Mouse (Mus musculus) adrenal gland, postnatal 25 days (tissue): Measurements from ENCODE around the gene Dpp4. TPM values are rescaled to one million over a fixed set of nuclear protein-coding genes. Genes with fewer than 3 reads are reported as not detected.

Source experiments
- DNase-seq: peaks from one replicate; pipeline ENCODE4 v3.0.0; 2021; ENCODE audit warnings: mixed read lengths
- total RNA-seq: library from RNA; stranded (reverse); gene quantifications from 2 replicates; pipeline ENCODE4 v1.2.3, GENCODE M21; 2021

The Dpp4 gene
- total RNA-seq, 1 experiment from 2014 or later = 0.70 TPM

GRCm38 (mm10) chr2:62360872-62361271, 51.2 kb downstream of the Dpp4 start:
- DNase-seq = no peak

GRCm38 (mm10) chr2:62357259-62357658, 54.8 kb downstream of the Dpp4 start:
- DNase-seq = no peak

GRCm38 (mm10) chr2:62356606-62357005, 55.4 kb downstream of the Dpp4 start:
- no peak for DNase-seq

DNA sequence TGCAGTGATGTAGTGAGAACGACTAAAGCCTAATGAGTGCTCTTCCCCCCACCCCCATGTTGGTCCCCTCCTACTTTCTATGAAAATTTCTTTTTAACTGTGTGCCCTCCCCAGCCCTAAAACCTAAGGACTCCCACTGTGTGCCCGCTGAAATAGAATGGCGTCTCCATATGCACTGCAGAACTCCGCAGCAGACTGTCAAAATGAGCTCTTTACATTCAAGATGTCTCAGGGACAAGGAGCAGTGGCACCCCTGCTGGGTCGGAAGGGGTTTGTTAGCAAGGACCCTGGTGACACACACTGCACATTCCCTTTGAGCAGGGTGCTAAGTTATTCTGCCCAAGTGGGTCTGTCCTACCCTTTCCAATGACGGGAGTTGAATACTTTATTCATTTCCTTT, 56.3 kb downstream of the Dpp4 start:
- no peak for DNase-seq

DNA sequence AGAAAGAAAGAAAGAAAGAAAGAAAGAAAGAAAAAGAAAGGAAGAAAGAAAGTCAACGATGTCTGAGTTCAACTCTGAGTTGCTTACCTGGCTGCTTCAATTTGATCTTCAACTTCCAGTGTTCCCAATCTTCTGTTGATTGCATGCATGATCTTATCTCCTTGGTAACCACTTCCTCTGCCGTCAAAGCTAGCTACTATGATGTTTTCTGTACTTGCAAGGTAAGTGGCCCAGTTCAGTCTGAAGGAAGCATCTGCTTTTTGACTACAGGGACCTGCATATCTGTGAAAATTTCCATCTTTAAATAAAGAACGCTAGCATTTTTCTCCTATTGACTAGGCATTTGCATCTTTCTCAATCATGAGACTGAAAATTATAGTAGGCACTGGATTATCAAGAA, 60.0 kb downstream of the Dpp4 start:
- DNase-seq = no peak

DNA sequence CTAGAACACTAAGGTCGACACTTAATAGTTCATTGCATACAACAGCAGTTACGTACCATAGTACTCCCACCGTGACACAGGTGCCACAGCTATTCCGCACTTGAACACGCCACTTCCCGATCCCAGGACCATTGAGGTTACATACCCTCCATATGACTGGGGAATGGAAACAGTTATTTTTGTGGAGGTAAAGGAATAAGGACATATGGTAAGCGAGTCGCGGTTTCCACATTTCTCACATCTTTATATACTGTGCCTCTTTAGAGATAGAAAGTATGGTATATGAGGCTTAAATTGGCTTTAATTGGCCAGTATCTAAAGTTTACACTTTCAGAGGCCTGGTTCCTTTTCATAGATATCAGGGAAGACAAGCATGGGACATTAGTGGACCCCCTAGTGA, 64.3 kb downstream of the Dpp4 start:
- no peak for DNase-seq

DNA sequence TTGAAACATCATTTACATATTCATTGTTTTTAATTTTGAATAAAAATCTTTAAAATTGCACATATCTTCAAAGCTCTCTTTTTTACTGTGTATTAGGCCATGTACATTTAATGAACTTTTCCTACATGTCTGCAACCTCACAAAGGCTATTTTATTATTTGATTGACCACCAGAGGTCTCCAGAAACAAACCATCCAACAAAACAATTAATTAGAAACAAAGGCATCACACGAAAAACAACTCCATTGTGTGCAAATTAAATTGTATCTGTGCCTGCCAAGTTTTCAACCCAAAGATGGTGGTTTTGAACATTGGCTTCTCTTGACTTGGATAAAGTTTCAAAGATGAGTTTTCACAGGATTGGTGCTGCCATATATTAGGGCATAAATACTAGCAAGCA, 65.3 kb downstream of the Dpp4 start:
- DNase-seq = no peak

- DNase-seq = no peak
Observed at GRCm38 (mm10) chr2:62344367-62344766, 67.7 kb downstream of the Dpp4 start.

DNA sequence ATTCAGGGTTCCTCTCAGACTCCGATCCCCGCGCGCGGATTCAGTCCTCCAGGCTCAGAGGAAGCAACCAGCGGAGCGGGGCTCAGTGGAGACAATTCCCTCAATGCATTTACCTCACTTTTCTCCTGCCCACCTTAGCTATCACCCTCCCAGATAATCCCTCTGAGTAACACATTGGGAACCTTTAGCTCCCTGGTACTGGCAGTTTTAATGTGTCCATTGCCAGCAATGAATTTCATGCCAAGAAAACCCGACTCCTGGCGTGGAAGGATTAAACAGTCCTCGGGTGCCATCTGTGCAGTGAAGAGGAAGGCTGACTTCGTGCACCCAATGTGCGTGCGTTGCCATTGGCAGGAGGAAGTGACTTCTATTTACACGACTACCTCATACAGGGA, 70.3 kb downstream of the Dpp4 start:
- DNase-seq = no peak

- DNase-seq = no peak
Observed at GRCm38 (mm10) chr2:62341061-62341733, 70.8 kb downstream of the Dpp4 start.

GRCm38 (mm10) chr2:62339222-62339944, 72.6 kb downstream of the Dpp4 start:
- DNase-seq = no peak

GRCm38 (mm10) chr2:62337086-62337485, 74.9 kb downstream of the Dpp4 start:
- no peak for DNase-seq

- DNase-seq = no peak
Observed at GRCm38 (mm10) chr2:62334397-62335243, 77.4 kb downstream of the Dpp4 start.

DNA sequence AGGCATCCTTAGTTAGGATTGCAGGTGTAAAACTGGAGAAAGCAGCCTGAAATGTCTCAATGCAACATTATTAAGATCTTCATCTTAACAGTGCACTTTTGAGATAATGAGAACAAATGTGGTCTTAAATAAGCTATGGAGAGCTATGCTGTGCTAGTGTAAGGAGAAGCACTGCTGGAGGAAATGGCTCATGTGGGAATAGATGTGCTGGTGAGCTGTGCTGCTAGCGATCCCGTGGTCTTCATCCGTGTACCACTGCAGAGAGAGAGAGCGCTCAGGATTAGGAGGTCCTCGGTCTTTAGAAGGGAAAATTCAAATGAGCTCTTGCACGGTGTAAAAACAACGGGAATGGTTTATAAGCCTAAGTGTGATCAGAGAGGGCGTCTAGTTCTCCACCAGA, 79.6 kb downstream of the Dpp4 start:
- no peak for DNase-seq

GRCm38 (mm10) chr2:62331913-62332312, 80.1 kb downstream of the Dpp4 start:
- no peak for DNase-seq

DNA sequence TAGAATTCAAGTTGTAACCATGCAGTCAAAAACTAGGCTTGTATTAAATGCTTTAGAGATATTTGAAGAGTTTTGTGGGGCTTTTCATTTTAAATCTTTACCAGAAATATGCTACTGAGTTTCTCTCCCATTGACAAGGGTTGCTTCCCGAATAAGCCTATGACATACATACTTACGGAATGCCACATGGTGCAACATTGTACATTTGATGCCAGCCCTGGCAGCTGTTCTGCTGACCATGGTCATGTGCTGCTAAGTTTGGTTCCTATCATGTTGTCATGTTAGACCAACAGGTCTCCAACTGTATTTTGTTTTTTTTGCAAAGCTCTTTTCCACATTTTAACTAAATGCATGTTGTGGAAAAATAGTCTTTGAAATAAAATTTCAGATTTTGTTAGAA, 86.6 kb downstream of the Dpp4 start:
- no peak for DNase-seq

DNA sequence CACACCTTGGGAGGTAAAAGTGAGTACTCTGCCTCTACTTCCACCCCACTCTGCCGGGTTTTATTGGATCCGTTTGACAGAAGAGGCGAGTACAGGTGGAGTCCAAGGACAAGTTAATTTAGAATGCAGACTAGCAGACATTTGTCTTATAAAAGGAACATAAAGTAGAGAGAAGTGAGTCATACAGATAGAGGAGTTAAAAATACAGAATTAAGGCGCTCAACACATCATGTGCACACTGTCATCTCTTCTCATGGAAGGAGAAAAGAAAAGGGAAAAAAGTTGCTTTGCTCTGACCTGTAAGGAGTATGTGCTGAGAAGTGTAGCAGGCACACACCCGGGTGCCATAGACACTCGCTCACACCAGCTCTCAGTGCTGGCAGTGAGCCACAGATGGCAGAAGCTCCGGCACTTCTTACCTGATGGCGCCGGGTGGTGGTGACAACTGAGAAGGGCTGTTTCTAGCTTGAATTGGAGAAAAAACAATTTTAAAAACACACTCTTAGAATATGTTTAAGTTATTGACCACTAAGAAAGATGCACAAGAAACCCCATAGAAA, 88.9 kb downstream of the Dpp4 start:
- DNase-seq = peak; percentile 4

DNA sequence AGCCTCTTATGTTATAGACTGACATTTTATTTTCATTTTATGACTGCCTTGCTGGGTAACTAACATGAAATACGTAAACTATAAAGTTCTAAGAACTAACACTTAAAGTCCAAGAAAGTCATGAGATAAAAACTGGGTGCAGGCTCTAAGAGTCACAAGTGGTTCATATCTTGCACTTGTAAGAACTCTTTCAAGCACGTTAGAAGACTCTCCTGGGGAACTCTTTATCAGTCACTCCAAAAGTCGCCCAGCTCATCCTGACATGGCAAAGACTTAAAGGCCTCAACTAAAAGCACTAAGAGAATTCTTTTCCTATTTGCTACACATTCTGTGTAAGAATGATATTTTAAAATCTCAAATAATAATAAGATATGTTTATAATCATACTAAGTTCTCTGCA, 92.5 kb downstream of the Dpp4 start:
- no peak for DNase-seq

DNA sequence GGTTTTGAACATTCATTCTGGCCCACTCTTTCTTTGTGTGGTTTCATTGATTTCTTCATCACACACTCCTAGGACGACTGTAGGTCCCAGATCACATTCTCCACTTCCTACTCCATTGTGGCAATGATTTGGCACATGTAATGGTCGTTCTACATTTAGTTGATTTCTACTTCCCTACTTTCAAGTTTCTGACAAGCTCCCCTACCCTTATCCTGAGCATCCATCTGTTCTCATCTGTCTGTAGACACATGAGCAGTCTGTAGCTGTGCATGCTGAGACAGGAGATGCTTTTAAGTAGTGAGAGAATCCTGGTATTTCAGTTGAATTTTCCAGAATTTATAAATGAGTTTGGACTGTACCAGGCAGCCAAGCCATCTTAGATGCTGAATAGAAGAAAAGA, 95.1 kb downstream of the Dpp4 start:
- DNase-seq = no peak

- no peak for DNase-seq
Observed at GRCm38 (mm10) chr2:62307477-62307876, 104.6 kb downstream of the Dpp4 start.

DNA sequence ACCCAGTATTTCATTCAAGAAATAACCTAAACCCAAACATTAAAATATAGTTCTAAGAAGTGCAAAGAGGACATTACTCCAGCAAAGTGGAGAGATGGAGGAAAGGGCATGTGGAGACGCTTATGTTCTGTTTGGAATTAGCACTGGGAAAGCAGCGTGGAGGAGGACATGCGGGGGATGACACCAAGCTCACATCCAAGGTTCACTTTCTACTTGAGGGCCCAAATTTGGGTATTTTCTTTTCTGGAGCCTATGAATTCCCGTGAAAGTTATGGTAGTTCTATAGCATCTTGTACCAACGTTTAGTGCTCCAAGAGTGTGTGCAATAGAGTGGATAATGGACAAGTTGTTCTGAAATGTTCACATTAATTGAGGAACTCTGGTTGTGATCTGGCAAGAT, 105.1 kb downstream of the Dpp4 start:
- no peak for DNase-seq

GRCm38 (mm10) chr2:62301716-62302115, 110.3 kb downstream of the Dpp4 start:
- no peak for DNase-seq

- DNase-seq = no peak
Observed at GRCm38 (mm10) chr2:62293846-62294245, 118.2 kb downstream of the Dpp4 start.
